Mouse (Mus musculus): Measurements from ENCODE around the gene Adh4. TPM values are rescaled to one million over a fixed set of nuclear protein-coding genes. Genes with fewer than 3 reads are reported as not detected.
A peak's percentile ranks its signal among the peaks of the same experiment; 100 is the strongest.
"Not testable (repeated sequence)": the region's sequence is repeated elsewhere in the genome, so short reads cannot be mapped to it uniquely, and the experiment has no call there.

Gene Adh4
- total RNA-seq, 2 experiments from 2014 or later, result not detected

- intact Hi-C loops (cut with DNase I), result loop anchor here (5.0 to 10.0 kb wide), 2 partner anchors 84 to 462 kb away; partner anchors contain the start of gene Eif4e
- DNase-seq, result peak; percentile 92 to 94
These were observed 27.6 kb downstream of the Adh4 start, which contains the start of gene Adh5 for GRCm38 (mm10) chr3:138442612-138443464. Gene Adh5 (plus strand): TSS chr3:138443093.

- intact Hi-C loops (cut with DNase I), result loop anchor here (5.0 to 10.0 kb wide), 2 partner anchors 84 to 461 kb away; partner anchors contain the start of gene Eif4e
- no peak for DNase-seq
These were observed 28.2 kb downstream of the Adh4 start for GRCm38 (mm10) chr3:138443465-138443771.

- no peak for DNase-seq
- intact Hi-C loops (cut with DNase I), result loop anchor here (10.0 kb wide), 1 partner anchor 457 kb away; no protein-coding TSS in a partner anchor
These were observed 33.0 kb downstream of the Adh4 start for GRCm38 (mm10) chr3:138448077-138448860.

- intact Hi-C loops (cut with DNase I), result no loop called here
- no peak for DNase-seq
These were observed 36.9 kb downstream of the Adh4 start for GRCm38 (mm10) chr3:138452169-138452568.

- no peak for DNase-seq
- intact Hi-C loops (cut with DNase I), result no loop called here
These were observed 39.0 kb downstream of the Adh4 start for GRCm38 (mm10) chr3:138454234-138454633.

- DNase-seq, result no peak
- intact Hi-C loops (cut with DNase I), result no loop called here
These were observed 39.6 kb downstream of the Adh4 start for GRCm38 (mm10) chr3:138454711-138455435.

- intact Hi-C loops (cut with DNase I), result no loop called here
- no peak for DNase-seq
These were observed 43.2 kb downstream of the Adh4 start for GRCm38 (mm10) chr3:138458441-138458840.

- DNase-seq, result no peak
- intact Hi-C loops (cut with DNase I), result no loop called here
These were observed 45.0 kb downstream of the Adh4 start for GRCm38 (mm10) chr3:138460260-138460659.

- intact Hi-C loops (cut with DNase I), result no loop called here
- DNase-seq, result no peak
These were observed 46.6 kb downstream of the Adh4 start for GRCm38 (mm10) chr3:138461832-138462231.

GRCm38 (mm10) chr3:138463137-138463536 is 47.9 kb downstream of the Adh4 start:
- DNase-seq, result peak in 1 of 2 experiments; percentile 42

GRCm38 (mm10) chr3:138463807-138464206 is 48.5 kb downstream of the Adh4 start:
- no peak for DNase-seq
- intact Hi-C loops (cut with DNase I), result no loop called here

More at GRCm38 (mm10) chr3:138463137-138463536, 47.9 kb downstream of the Adh4 start:
- intact Hi-C loops (cut with DNase I), result no loop called here

GRCm38 (mm10) chr3:138464573-138465147 is 49.4 kb downstream of the Adh4 start:
- intact Hi-C loops (cut with DNase I), result no loop called here
- no peak for DNase-seq

- intact Hi-C loops (cut with DNase I); DNase-seq: not testable (repeated sequence)
These were observed 51.4 kb downstream of the Adh4 start for GRCm38 (mm10) chr3:138466656-138467055.

- no peak for DNase-seq
- intact Hi-C loops (cut with DNase I), result no loop called here
These were observed 55.8 kb downstream of the Adh4 start for GRCm38 (mm10) chr3:138471066-138471465.

- intact Hi-C loops (cut with DNase I), result no loop called here
- no peak for DNase-seq
These were observed 64.2 kb downstream of the Adh4 start for GRCm38 (mm10) chr3:138479489-138479888.

Other genes starting within 250 kb of the Adh4 start
- not detected for gene 4930579F01Rik, start 221.6 kb upstream of the Adh4 start, total RNA-seq (2021)
- under 1 TPM in 1 of 2 experiments, not detected in 1; 0.57 TPM for gene Adh7, start 197.7 kb upstream of the Adh4 start, total RNA-seq (2021)
- gene Adh1, start 154.5 kb upstream of the Adh4 start, total RNA-seq (2021), result 10 to 100 TPM; 43.1 to 64.6 TPM
- not detected for gene Adh6a, start 102.2 kb upstream of the Adh4 start, total RNA-seq (2021)
- gene Adh6b, start 73.7 kb upstream of the Adh4 start, total RNA-seq (2021), result 1 to 10 TPM; 1.2 to 1.8 TPM
- 10 to 100 TPM; 92.8 to 94.1 TPM for gene Adh5, start 27.6 kb downstream of the Adh4 start, total RNA-seq (2021)
- 10 to 100 TPM; 39.6 to 42.6 TPM for gene Metap1, start 74.0 kb downstream of the Adh4 start, total RNA-seq (2021)
- gene Eif4e, start 110.7 kb downstream of the Adh4 start, total RNA-seq (2021), result 100 to 1,000 TPM; 122 to 134 TPM

All from heart, postnatal 14 days (tissue).